Mouse (Mus musculus) lung, adult 2 months (tissue): ENCODE measurements around the gene Qrich1. TPM values are rescaled to one million over a fixed set of nuclear protein-coding genes. Genes with fewer than 3 reads are reported as not detected.
A peak's percentile ranks its signal among the peaks of the same experiment; 100 is the strongest.

ENCODE experiments used
- DNase-seq: peaks from one replicate; pipeline ENCODE4 v3.0.0; 2022
- H3K4me1 ChIP-seq: fragments of 200-500 bp; 2 replicates; pipeline ENCODE4 v1.6.1; 2011; ENCODE audit warnings: low read length; ENCODE audit not compliant: control insufficient read depth, insufficient read depth
- H3K4me3 ChIP-seq: fragments of 200-500 bp; replicated peaks from 2 replicates; pipeline ENCODE3; 2011; ENCODE audit warnings: low read depth, mild to moderate bottlenecking, control low read depth, low read length; ENCODE audit errors: extremely low read depth
- CTCF ChIP-seq: fragments of 200-500 bp; IDR thresholded peaks from 2 replicates; pipeline ENCODE4 v1.5.1; 2011; ENCODE audit warnings: mild to moderate bottlenecking, low read length, control low read depth; ENCODE audit not compliant: insufficient read depth
- POLR2A ChIP-seq: fragments of 200-500 bp; IDR thresholded peaks from 2 replicates; pipeline ENCODE4 v1.6.1; 2011; ENCODE audit warnings: low read depth, mild to moderate bottlenecking, control low read depth, low read length, borderline replicate concordance; ENCODE audit errors: extremely low read depth
- WGBS: fragments of 180-500 bp; shearing (Covaris S2); methylation state at CpG from one replicate; pipeline ENCODE4 v1.1.7; 2018; 5-methylcytosine and 5-hydroxymethylcytosine counted together
- polyA plus RNA-seq: library from polyadenylated mRNA; depleted of rRNA; stranded (reverse); fragments of >200 nt; gene quantifications from 2 replicates; pipeline ENCODE4 v1.2.3, GENCODE M21; 2012

Gene Qrich1
- polyA plus RNA-seq, 1 experiment: 64.4 TPM

DNA sequence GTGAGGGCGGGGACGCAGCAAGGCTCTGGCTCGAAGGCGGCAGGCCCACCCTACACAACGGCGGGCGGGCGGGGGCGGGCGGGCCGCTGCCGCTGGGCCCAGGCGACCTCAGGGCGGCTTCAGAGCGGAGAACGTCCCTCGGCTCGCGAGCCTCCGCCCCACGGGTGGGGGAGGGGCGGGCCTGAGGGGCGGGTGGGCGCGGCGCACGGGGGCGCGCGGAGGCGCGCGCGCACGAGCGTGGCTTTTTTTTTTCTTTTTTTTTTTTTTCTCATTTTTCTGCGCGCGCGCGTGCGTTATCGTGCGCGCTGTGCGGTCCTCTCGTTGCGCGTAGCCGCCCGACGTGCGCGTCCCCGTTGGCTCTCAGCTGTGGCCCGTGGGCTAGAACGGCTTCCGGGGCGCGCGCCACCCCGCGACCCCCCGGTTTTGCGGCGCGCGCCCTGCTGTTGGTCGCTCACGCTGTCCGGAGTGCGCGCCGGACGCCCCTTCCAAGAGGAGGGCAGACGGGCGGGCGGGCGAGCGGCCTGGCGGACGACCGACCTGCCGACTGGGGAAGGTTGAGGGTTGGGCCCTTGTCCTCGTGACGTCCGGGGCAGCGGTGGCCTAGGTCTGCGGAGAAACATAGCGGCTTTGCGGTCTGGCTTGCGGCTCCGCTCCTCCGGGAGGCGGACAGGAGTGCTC is 786 bp downstream of the Qrich1 start:
- peak; percentile 79 for DNase-seq
- TF ChIP-seq CTCF (no peak), POLR2A (no peak)
- under 1% methylated on average over 64 of the region's 95 CpGs for WGBS
- Histone ChIP-seq H3K4me1 (peaks cover 5% of the 10 kb centered on the region; the same call in 1 of the 2 replicates), H3K4me3 (peak overlapping the region; percentile 76)

DNA sequence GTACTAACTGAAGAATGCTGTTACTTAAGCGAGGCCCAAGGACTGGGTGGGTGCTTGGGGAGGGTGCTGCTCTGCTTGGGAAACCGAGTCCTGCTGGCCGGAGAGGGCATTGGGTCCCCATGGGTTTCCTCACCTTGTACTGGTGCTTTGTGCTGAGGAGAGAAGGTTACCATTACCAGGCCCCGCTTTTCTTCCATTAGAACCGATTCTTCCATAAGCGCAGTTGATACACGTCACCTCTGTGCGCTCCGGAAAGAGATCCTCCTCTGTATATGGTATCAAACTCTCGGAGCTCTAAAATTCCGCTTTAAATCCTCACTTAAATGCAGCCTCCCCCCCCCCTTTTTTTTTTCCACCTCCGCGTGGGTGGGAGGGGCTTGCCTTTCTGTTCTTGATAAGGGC is 1.3 kb downstream of the Qrich1 start:
- 1% methylated on average over 13 of the region's 13 CpGs for WGBS
- TF ChIP-seq POLR2A (no peak), CTCF (no peak)
- peak overlapping the region; percentile 76 for H3K4me3 ChIP-seq
- peaks cover 5% of the 10 kb centered on the region; the same call in 1 of the 2 replicates for H3K4me1 ChIP-seq
- DNase-seq: no peak

DNA sequence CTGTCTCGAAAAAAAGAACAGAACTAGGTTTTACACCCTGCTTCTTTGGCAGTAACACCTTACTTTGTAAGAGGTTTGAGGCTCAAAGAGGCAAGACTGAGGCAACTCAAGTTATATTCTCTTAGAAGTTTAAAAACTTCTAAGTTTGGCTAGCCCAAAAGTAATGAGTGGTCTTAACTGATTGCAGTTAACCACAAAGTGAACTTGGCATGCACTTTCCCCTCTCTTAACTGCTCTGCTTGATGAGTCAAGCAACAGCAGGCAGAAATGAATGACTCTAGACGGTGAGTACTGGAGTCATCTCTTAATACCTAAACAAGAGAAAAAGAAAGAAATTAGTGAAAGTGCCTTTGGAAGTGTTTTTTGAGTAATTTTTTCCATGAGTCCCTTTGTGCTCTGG is 5.0 kb downstream of the Qrich1 start:
- Histone ChIP-seq H3K4me3 (no peak overlapping the region), H3K4me1 (peaks cover 8% of the 10 kb centered on the region)
- no peak for DNase-seq
- 48% methylated on average over 2 of the region's 2 CpGs for WGBS
- no peak for TF ChIP-seq CTCF
- no peak for TF ChIP-seq POLR2A

DNA sequence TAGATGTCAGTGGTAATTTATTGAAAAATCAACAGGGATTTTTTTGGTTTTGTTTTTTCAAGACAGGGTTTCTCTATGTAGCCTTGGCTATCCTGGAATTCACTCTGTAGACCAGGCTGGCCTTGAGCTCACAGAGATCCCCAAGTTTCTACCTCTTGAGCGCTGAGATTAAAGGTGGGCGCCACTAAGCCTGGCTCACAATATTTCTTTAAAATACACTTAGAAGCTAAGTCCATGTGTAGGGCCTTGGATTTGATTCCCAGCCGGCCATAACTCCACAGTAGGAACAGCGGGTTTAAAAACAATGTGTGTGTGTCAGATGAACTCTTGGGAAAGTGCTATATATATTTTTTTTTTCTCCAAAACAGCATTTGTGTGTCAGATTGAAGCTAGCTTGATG is 6.7 kb downstream of the Qrich1 start:
- H3K4me3 ChIP-seq: no peak overlapping the region
- TF ChIP-seq POLR2A: no peak
- TF ChIP-seq CTCF: no peak
- 95% methylated on average over 4 of the region's 4 CpGs for WGBS
- H3K4me1 ChIP-seq: peaks cover 8% of the 10 kb centered on the region
- DNase-seq: no peak

DNA sequence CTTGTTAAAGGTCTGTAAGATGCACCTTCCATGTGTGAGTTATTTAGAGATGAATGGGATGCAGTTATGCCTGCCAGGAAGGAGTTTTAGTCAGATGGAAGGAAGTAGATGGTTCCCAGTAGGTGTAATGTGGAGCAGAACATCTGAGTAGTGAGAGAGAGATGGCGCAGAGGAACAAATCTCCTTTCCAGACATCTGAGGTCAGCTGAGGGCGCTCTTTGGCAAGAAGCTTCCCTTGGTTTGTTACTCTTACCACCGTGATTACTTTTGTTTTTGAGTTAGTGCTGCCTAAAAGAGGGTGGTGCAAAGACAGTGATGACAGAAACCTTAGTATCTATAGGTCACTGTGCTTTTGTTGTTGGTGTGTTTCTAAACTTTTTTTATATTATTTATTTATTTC is 8.8 kb downstream of the Qrich1 start:
- WGBS: 47% methylated on average over 3 of the region's 3 CpGs
- no peak for DNase-seq
- peaks cover 4% of the 10 kb centered on the region for H3K4me1 ChIP-seq
- TF ChIP-seq POLR2A (no peak), CTCF (no peak)
- H3K4me3 ChIP-seq: no peak overlapping the region

DNA sequence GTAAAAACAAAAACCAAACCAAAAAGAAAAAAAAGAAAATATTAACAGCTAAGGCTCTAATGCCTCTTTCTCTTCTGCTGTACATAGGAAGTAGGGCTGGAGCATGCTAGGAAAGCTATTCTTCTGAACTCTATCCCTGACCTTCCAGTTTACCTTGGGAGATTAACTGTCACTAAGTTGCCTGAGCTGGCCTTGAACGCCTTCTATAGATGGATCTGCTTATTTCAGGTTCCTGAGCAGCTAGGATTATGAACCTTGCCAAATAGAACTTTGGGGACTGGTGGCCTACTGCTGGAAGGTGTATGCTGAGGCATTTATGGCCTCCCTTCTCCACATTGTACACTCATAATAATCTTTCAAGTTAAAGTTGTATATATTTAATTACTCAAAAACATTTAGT is 14.3 kb downstream of the Qrich1 start:
- DNase-seq: no peak
- WGBS: 77% methylated on average over 1 of the region's 1 CpGs
- TF ChIP-seq POLR2A (no peak), CTCF (no peak)
- H3K4me3 ChIP-seq: no peak overlapping the region
- no peaks in the 10 kb centered on the region for H3K4me1 ChIP-seq

DNA sequence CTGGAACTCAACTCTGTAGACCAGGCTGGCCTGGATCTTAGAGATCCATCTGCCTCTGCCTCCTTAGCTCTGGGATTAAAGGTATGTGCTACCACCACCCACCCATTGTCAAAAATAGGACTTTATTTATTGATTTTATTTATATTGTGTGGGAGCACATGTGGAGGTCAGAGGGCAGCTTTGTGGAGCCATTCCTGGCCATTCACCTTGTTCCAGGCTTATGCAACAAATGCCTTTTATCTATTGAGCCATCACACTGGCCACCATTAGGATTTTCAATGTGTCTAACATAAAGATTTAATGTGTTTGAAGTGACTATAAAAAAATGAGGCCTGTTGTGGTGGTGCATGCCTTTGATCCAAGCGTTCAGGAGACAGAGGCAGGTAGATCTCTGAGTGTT is 14.9 kb downstream of the Qrich1 start:
- TF ChIP-seq CTCF (no peak), POLR2A (no peak)
- no peak for DNase-seq
- H3K4me1 ChIP-seq: no peaks in the 10 kb centered on the region
- no peak overlapping the region for H3K4me3 ChIP-seq
- 94% methylated on average over 1 of the region's 1 CpGs for WGBS

DNA sequence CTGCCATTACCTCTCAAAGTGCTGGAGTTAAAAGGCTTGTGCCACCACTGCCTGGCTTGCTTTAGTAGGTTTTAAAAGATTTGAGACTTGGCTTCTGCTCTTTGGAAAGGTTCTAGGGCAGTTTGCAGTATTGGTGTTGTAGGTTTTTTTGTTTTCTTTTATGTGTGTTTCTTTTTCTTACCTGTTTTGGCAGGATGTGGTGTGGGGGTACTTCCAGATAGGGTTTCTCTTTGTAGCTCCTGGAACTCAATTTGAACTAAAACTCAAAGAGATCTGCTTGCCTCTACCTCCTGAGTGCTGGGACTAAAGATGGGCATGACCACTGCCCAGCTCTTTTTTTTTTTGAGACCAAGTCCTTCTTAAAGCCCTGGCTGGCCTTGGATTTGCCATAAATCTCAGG is 24.2 kb downstream of the Qrich1 start:
- no peak overlapping the region for H3K4me3 ChIP-seq
- no peaks in the 10 kb centered on the region for H3K4me1 ChIP-seq
- no peak for TF ChIP-seq POLR2A
- DNase-seq: no peak

DNA sequence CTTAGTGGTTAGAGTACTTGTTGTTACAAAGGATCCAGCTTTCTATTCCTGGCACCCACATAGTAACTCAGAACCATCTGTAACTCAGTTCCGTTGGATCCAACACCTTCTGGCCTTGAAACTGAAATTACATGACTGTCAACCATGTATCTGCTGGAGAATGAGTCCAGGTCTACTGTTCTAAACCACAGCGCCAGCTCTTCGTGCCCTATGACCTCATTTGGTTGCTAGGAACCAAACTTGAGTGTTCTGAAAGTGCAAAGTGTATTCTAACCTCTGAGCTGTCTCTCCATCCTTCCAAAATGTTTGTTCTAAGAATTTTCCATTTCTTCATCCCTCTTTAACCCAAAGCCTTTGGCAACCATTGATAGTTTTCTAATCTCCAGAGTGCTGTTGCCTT is 29.4 kb downstream of the Qrich1 start:
- no peaks in the 10 kb centered on the region for H3K4me1 ChIP-seq
- H3K4me3 ChIP-seq: no peak overlapping the region
- TF ChIP-seq POLR2A: no peak
- TF ChIP-seq CTCF: no peak
- no peak for DNase-seq
- WGBS: 91% methylated on average over 3 of the region's 3 CpGs

DNA sequence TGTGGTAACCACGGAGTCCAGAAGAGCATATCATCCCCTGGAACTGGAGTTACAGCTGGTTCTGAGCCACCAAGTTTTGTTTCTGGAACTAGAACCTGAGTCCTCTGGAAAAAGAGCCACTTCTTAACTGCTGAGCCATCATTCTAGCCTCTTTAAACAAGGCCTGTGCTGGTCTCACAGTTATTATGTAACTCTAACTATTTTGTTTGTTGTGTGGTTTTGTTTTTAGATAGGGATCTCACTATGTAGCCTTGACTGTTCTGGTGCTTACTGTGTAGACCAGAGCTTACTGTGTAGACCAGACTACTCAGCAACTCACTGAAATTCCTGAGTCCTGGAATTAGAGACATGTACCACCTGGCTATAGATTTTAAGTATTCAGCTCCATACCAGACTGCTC is 30.3 kb downstream of the Qrich1 start:
- TF ChIP-seq POLR2A (no peak), CTCF (no peak)
- Histone ChIP-seq H3K4me1 (no peaks in the 10 kb centered on the region), H3K4me3 (no peak overlapping the region)
- DNase-seq: no peak
- WGBS: 88% methylated on average over 1 of the region's 1 CpGs

DNA sequence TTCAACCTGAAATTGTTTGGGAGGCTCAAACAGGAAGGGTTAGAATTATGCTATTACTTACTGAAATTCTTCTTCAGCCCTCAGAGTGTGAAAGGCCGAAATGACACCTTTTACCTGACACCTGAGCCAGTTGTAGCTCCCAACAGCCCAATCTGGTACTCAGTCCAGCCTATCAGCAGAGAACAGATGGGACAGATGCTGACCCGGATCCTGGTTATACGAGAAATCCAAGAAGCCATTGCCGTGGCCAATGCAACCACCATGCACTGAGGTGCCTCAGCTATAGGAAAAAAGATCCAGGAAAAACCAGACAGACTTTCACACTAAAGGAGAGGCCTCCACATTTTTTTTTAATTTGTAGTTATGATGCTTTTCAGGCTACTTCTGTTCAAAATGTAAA is 42.6 kb downstream of the Qrich1 start:
- WGBS: 88% methylated on average over 4 of the region's 4 CpGs
- no peak for DNase-seq
- Histone ChIP-seq H3K4me3 (no peak overlapping the region), H3K4me1 (peaks cover 2% of the 10 kb centered on the region; the same call in 1 of the 2 replicates)
- TF ChIP-seq CTCF: no peak
- no peak for TF ChIP-seq POLR2A
